Mouse (Mus musculus) stomach, postnatal 0 days (tissue): ENCODE measurements at regions not wholly inside any gene's neighbourhood (a gene's known extent, or its start where the extent isn't known, plus 50 kb on each side); places are given as distances from the start of the nearest gene placed in this dataset.

Experiments used
- CTCF ChIP-seq: IDR thresholded peaks from 2 replicates; pipeline ENCODE4 v1.5.1; 2016; ENCODE audit warnings: antibody characterized with exemption, low read depth, mild to moderate bottlenecking, moderate library complexity
- EP300 ChIP-seq: optimal IDR thresholded peaks from 2 replicates; pipeline ENCODE3; 2016; ENCODE audit warnings: antibody characterized with exemption

DNA sequence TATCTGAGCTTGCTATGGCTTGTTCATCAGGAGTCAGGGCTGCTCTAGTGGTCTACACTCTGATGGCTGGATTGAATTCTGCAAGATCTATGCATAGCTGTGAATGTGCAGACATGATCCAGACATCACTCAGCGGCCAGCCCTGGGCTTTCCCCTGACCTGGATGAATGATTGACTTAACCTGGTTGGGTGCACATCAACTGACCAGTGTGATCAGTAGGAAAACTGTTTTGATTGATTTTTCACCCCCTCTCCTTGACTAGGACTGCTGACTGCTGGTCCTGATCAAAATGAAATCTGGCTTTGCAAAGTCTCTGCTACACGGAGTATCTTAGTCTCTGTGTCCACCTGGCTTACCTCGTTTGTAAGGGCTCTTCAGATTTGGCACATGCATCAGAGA lies 123.3 kb downstream of the Trim29 start:
- no peak for TF ChIP-seq CTCF
- TF ChIP-seq EP300: no peak
